Mouse (Mus musculus): ENCODE results near the gene Rab11fip2. TPM values are rescaled to one million over a fixed set of nuclear protein-coding genes. Genes with fewer than 3 reads are reported as not detected.

The Rab11fip2 gene
- 2.6 and 2.8 TPM in 2 replicates for polyA plus RNA-seq (2015; fragmentation: Nextera tagmentation; extraction: Ambion mirVana)

GRCm38 (mm10) chr19:59943322-59943871 lies at the start of gene Rab11fip2:
Gene Rab11fip2 (minus strand): TSS chr19:59943654.

